Mouse (Mus musculus) hindbrain, embryonic 10.5 days (tissue): Measurements from ENCODE around the gene Fam102b. TPM values are rescaled to one million over a fixed set of nuclear protein-coding genes. Genes with fewer than 3 reads are reported as not detected.

ENCODE experiments used
- DNase-seq: peaks from one replicate; pipeline ENCODE4 v3.0.0-alpha.2; 2017; ENCODE audit warnings: low spot score
- H3K27ac ChIP-seq: fragments of 300-500 bp; sonication (generic); 2 replicates; pipeline ENCODE4 v1.5.1; 2016; ENCODE audit warnings: mild to moderate bottlenecking, moderate library complexity
- H3K27me3 ChIP-seq: fragments of 300-500 bp; sonication (generic); 2 replicates; pipeline ENCODE4 v1.6.1; 2016; ENCODE audit warnings: mild to moderate bottlenecking; ENCODE audit not compliant: poor library complexity, insufficient read depth, severe bottlenecking
- H3K36me3 ChIP-seq: fragments of 300-500 bp; sonication (generic); 2 replicates; pipeline ENCODE4 v1.6.1; 2016; ENCODE audit warnings: mild to moderate bottlenecking, moderate library complexity
- H3K4me1 ChIP-seq: fragments of 300-500 bp; sonication (generic); replicated peaks from 2 replicates; pipeline ENCODE4 v1.6.1; 2016; ENCODE audit warnings: mild to moderate bottlenecking
- H3K4me3 ChIP-seq: fragments of 300-500 bp; sonication (generic); 2 replicates; pipeline ENCODE4 v1.5.1; 2016; ENCODE audit warnings: mild to moderate bottlenecking, moderate library complexity
- H3K9me3 ChIP-seq: fragments of 300-500 bp; sonication (generic); 2 replicates; pipeline ENCODE4 v1.6.1; 2016; ENCODE audit warnings: mild to moderate bottlenecking, moderate library complexity
- WGBS: fragments of 180-500 bp; shearing (Covaris S2); methylation state at CpG from one replicate; pipeline ENCODE4 v1.1.7; 2016; 5-methylcytosine and 5-hydroxymethylcytosine counted together
- polyA plus RNA-seq: library from polyadenylated mRNA; unstranded; fragments of >200 nt; fragmentation: Nextera tagmentation; extraction: Ambion mirVana; gene quantifications from 2 replicates; pipeline ENCODE4 v1.2.1, GENCODE M21; 2016

Fam102b gene
- polyA plus RNA-seq, 1 experiment from 2014 or later = 5.3 TPM

DNA sequence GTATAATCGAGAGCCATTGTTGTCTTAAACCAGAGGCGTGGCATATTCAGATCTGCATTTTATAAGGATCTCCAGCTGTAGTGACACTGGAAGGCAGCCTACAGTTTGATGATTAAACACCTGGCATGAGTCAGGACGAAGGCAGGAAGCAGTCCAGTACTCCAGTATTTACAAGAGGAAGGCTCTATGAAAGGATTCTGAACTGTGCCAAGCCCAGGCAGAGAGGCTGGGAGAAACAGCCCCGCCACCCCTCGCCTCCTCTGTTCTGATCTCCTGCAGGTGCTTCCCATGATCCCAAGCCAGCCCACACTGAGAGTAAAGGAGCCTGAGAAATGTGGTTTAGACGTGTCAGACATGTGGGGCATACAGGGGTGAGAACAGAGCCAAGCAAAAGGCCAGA, 3.4 kb upstream of the Fam102b start:
- peaks cover 26% of the 10 kb centered on the region; the same call in 1 of the 2 replicates for H3K4me1 ChIP-seq
- no peak for DNase-seq
- WGBS = 65% methylated on average over 6 of the region's 6 CpGs
- no peak overlapping the region for H3K4me3 ChIP-seq
- H3K27me3 ChIP-seq = no peaks in the 10 kb centered on the region; the same call in 1 of the 2 replicates
- no peaks in the 10 kb centered on the region for H3K9me3 ChIP-seq
- no peaks in the 10 kb centered on the region for H3K36me3 ChIP-seq
- no peak overlapping the region for H3K27ac ChIP-seq

- no peak for DNase-seq
- no peak overlapping the region for H3K4me3 ChIP-seq
- no peaks in the 10 kb centered on the region for H3K9me3 ChIP-seq
- H3K4me1 ChIP-seq = peaks cover 31% of the 10 kb centered on the region; the same call in 1 of the 2 replicates
- H3K27me3 ChIP-seq = no peaks in the 10 kb centered on the region; the same call in 1 of the 2 replicates
- WGBS = 64% methylated on average over 5 of the region's 5 CpGs
- H3K27ac ChIP-seq = no peak overlapping the region
- H3K36me3 ChIP-seq = no peaks in the 10 kb centered on the region
Measured at GRCm38 (mm10) chr3:109029661-109030060, 2.3 kb upstream of the Fam102b start.

DNA sequence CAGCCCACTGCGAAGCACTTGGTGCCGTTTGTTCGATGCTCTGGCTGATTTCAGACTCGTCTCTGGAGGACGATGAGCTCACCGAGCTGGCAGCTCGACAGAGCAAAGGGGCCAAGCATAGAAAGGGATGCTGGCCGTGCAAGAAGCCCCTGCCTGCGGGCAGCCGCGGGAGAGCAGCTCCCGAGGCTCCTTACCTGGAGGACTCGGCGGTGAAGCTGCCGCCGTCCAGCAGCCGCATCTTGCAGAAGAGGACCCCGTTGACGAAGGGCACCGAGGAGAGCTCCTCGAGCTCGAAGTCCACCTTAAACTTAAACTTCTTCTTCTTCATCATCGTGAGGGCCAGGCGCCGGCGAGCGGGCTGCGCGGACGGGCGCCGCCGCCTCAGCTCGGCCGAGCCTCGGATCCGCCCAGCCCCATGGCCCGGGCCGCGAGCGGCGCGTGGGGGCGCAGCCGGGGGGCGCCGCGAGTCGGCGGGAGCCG, 376 bp downstream of the Fam102b start:
- Histone ChIP-seq H3K27me3 (no peaks in the 10 kb centered on the region; the same call in 1 of the 2 replicates), H3K27ac (peak overlapping the region; percentile 88), H3K9me3 (no peaks in the 10 kb centered on the region), H3K4me1 (peaks cover 40% of the 10 kb centered on the region; the same call in 1 of the 2 replicates), H3K4me3 (peak overlapping the region; percentile 68), H3K36me3 (no peaks in the 10 kb centered on the region)
- DNase-seq = peak; percentile 73
- WGBS = under 1% methylated on average over 51 of the region's 51 CpGs

- H3K36me3 ChIP-seq = no peaks in the 10 kb centered on the region
- DNase-seq = no peak
- 9% methylated on average over 15 of the region's 15 CpGs for WGBS
- no peaks in the 10 kb centered on the region for H3K9me3 ChIP-seq
- H3K27me3 ChIP-seq = no peaks in the 10 kb centered on the region; the same call in 1 of the 2 replicates
- H3K4me1 ChIP-seq = peaks cover 40% of the 10 kb centered on the region; the same call in 1 of the 2 replicates
- peak overlapping the region; percentile 88 for H3K27ac ChIP-seq
- peak overlapping the region; percentile 68 for H3K4me3 ChIP-seq
Measured at GRCm38 (mm10) chr3:109026462-109026990, 881 bp downstream of the Fam102b start.

DNA sequence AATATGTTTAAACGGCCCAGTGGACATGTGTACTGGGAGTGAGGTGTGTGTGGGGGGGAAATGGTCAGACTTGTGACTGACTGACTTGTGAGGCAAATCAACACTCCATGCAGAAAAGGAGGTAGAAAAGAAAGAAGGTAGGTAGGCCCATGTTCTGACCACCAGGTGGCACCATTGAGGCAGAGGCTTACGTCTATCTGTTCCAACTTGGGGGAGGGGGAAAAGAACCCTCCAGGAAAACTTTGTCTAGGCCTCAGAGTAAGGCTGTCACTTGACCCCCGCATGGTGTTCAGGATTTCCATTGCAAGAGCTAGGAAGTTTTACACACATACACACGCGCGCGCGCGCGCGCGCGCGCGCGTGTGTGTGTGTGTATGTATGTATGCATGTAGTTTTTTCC, 1.8 kb downstream of the Fam102b start:
- DNase-seq = peak; percentile 82
- WGBS = 20% methylated on average over 16 of the region's 16 CpGs
- Histone ChIP-seq H3K27me3 (no peaks in the 10 kb centered on the region; the same call in 1 of the 2 replicates), H3K4me3 (peak overlapping the region; percentile 68), H3K4me1 (peaks cover 37% of the 10 kb centered on the region; the same call in 1 of the 2 replicates), H3K27ac (no peak overlapping the region), H3K36me3 (no peaks in the 10 kb centered on the region), H3K9me3 (no peaks in the 10 kb centered on the region)

DNA sequence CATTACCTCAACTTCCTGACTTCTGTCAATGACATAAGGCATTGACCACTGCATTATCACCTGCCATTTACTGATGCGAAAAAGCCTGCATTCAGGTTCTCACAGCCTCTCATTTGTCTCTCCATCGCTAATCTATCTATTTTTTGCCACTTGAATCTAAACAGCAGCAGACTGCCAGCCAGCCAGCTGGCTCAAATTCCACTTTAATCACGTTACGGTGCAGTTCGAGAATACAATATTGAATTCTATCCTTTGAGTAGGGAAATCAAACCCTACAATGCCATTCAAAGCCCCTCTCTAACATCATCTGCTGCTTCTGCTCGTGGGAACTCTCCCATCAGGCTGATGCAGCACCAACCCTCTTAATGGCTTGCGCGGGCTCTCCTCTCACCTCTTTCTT, 4.3 kb downstream of the Fam102b start:
- WGBS = 86% methylated on average over 8 of the region's 8 CpGs
- Histone ChIP-seq H3K27me3 (no peaks in the 10 kb centered on the region; the same call in 1 of the 2 replicates), H3K4me3 (no peak overlapping the region), H3K4me1 (peaks cover 29% of the 10 kb centered on the region; the same call in 1 of the 2 replicates), H3K27ac (no peak overlapping the region), H3K36me3 (no peaks in the 10 kb centered on the region), H3K9me3 (no peaks in the 10 kb centered on the region)
- no peak for DNase-seq

- no peaks in the 10 kb centered on the region for H3K36me3 ChIP-seq
- WGBS = 88% methylated on average over 6 of the region's 6 CpGs
- no peak overlapping the region for H3K27ac ChIP-seq
- peaks cover 23% of the 10 kb centered on the region; the same call in 1 of the 2 replicates for H3K4me1 ChIP-seq
- H3K27me3 ChIP-seq = no peaks in the 10 kb centered on the region; the same call in 1 of the 2 replicates
- no peak for DNase-seq
- no peak overlapping the region for H3K4me3 ChIP-seq
- no peaks in the 10 kb centered on the region for H3K9me3 ChIP-seq
Measured at GRCm38 (mm10) chr3:109021720-109022516, 5.5 kb downstream of the Fam102b start.

- no peak for DNase-seq
- Histone ChIP-seq H3K36me3 (no peaks in the 10 kb centered on the region), H3K27me3 (no peaks in the 10 kb centered on the region), H3K27ac (no peak overlapping the region), H3K9me3 (no peaks in the 10 kb centered on the region), H3K4me3 (no peak overlapping the region), H3K4me1 (0 out of 2 replicates have a peak, but pooled peaks cover 9% of the 10 kb centered on the region)
- 90% methylated on average over 5 of the region's 5 CpGs for WGBS
Measured at GRCm38 (mm10) chr3:109018336-109018735, 9.1 kb downstream of the Fam102b start.

DNA sequence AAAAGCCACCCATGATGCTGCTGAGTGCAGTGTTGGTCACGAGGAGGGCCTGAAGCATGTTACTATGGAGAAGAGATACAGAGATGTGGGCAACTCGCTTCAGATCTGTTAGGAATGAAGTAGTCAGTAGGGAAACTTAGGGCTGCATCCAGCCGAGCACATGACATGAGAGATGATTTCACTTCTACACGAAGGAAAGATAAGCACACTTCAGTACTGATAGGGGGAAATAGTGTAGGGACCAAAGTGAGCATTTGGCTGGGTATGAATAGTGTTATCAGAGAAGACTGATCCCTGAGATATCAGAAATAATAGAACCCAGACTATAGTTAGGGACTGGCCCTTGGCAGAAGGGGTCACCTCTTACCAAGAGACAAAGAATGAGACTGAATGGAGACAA, 14.8 kb downstream of the Fam102b start:
- Histone ChIP-seq H3K27me3 (no peaks in the 10 kb centered on the region), H3K4me3 (no peak overlapping the region), H3K4me1 (no peaks in the 10 kb centered on the region), H3K27ac (no peak overlapping the region), H3K9me3 (no peaks in the 10 kb centered on the region), H3K36me3 (no peaks in the 10 kb centered on the region)
- 84% methylated on average over 4 of the region's 4 CpGs for WGBS
- DNase-seq = no peak

DNA sequence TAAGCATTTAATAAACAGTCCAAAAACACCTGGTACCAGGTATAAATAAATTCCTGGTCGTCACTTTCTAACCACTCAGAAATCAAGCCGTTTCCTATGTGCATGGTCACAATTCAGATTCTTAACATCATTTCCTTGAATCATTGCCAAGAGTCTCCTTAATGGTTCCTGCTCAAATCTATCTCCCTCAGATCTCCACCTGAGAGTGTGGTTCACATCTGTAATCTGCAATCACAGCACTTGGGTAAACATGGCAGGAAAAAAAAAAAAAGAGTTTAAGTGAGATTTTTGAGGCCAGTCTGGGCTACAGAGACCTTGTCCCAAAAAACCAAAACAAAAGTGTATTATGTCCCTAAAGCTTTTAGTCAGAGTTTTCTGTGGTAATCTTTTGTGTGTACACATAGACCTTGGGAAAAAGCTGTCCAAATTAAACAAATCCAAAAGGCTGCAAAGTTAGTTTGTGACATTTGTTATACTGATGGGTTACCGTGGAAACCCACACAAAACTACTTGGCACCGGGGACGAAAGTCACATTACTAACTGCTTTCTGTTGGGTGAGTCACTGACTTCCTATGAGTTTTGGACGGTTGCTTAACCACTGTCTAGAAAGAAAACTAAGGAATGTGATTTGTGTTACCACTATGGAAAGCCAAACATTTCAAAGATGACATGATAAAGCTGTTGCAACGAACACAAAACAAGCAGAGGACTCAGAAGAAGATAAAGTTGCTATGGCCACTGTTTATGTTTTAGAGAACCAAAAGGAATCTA, 16.7 kb downstream of the Fam102b start:
- WGBS = 79% methylated on average over 7 of the region's 7 CpGs
- DNase-seq = no peak

GRCm38 (mm10) chr3:109008180-109008579, 19.2 kb downstream of the Fam102b start:
- H3K27me3 ChIP-seq = no peaks in the 10 kb centered on the region
- WGBS = 91% methylated on average over 5 of the region's 5 CpGs
- no peaks in the 10 kb centered on the region for H3K9me3 ChIP-seq
- H3K36me3 ChIP-seq = no peaks in the 10 kb centered on the region
- H3K4me1 ChIP-seq = no peaks in the 10 kb centered on the region
- no peak overlapping the region for H3K4me3 ChIP-seq
- DNase-seq = no peak
- H3K27ac ChIP-seq = no peak overlapping the region

More for the DNA sequence above, 16.7 kb downstream of the Fam102b start:
- Histone ChIP-seq H3K27me3 (no peaks in the 10 kb centered on the region), H3K4me1 (no peaks in the 10 kb centered on the region), H3K4me3 (no peak overlapping the region), H3K27ac (no peak overlapping the region), H3K36me3 (no peaks in the 10 kb centered on the region), H3K9me3 (no peaks in the 10 kb centered on the region)

GRCm38 (mm10) chr3:109005777-109006176, 21.6 kb downstream of the Fam102b start:
- H3K27ac ChIP-seq = no peak overlapping the region
- no peaks in the 10 kb centered on the region for H3K9me3 ChIP-seq
- whole genome bisulfite sequencing = 73% methylated on average over 5 of the region's 5 CpGs
- no peaks in the 10 kb centered on the region for H3K27me3 ChIP-seq
- no peak for DNase-seq
- no peak overlapping the region for H3K4me3 ChIP-seq
- H3K36me3 ChIP-seq = peaks cover 16% of the 10 kb centered on the region
- no peaks in the 10 kb centered on the region for H3K4me1 ChIP-seq
